Mouse (Mus musculus): ENCODE results near the gene Tas2r131.
"Not testable (repeated sequence)": the region's sequence is repeated elsewhere in the genome, so short reads cannot be mapped to it uniquely, and the experiment has no call there.

Gene Tas2r131

GRCm38 (mm10) chr6:132957819-132958218 lies at the start of gene Tas2r131:
TSS of gene Tas2r131 (minus strand) at chr6:132957919.
- DNase-seq = no peak

- DNase-seq = no peak
Measured at GRCm38 (mm10) chr6:132980865-132981264, 23.1 kb upstream of the Tas2r131 start, which contains the start of gene Tas2r109. TSS of gene Tas2r109 (minus strand) at chr6:132980965.

GRCm38 (mm10) chr6:132950802-132951201 lies 6.9 kb downstream of the Tas2r131 start, which contains the start of gene Tas2r129:
TSS of gene Tas2r129 (plus strand) at chr6:132951102.
- DNase-seq = no peak

- not testable (repeated sequence) for DNase-seq
Measured at GRCm38 (mm10) chr6:132941376-132941775, 16.3 kb downstream of the Tas2r131 start.

GRCm38 (mm10) chr6:132909351-132909750 lies 48.4 kb downstream of the Tas2r131 start, which contains the start of gene Tas2r125:
TSS of gene Tas2r125 (plus strand) at chr6:132909651.
- no peak for DNase-seq
